Mouse (Mus musculus): ENCODE data around the gene Chrna9. TPM values are rescaled to one million over a fixed set of nuclear protein-coding genes. Genes with fewer than 3 reads are reported as not detected.

Chrna9 gene
- polyA plus RNA-seq, 1 experiment from 2014 or later: not detected

GRCm38 (mm10) chr5:65920701-65921426 is 13.9 kb upstream of the Chrna9 start:
- Histone ChIP-seq H3K4me2 (replicated peaks) (no peak overlapping the region), H3K9me3 (no peaks in the 10 kb centered on the region), H3K27ac (replicated peaks) (peak overlapping the region; percentile 42), H3K4me1 (peaks cover 8% of the 10 kb centered on the region), H3K9ac (replicated peaks) (no peak overlapping the region), H3K36me3 (no peaks in the 10 kb centered on the region), H3K4me3 (no peak overlapping the region), H3K27me3 (no peaks in the 10 kb centered on the region)
- WGBS: 78% methylated on average over 12 of the region's 12 CpGs
- ATAC-seq (replicated peaks): no peak

GRCm38 (mm10) chr5:65921477-65922138 is 13.1 kb upstream of the Chrna9 start:
- H3K27me3 ChIP-seq: no peaks in the 10 kb centered on the region
- peaks cover 8% of the 10 kb centered on the region for H3K4me1 ChIP-seq
- no peaks in the 10 kb centered on the region for H3K36me3 ChIP-seq
- H3K9ac ChIP-seq (replicated peaks): no peak overlapping the region
- ATAC-seq (replicated peaks): no peak
- no peaks in the 10 kb centered on the region for H3K9me3 ChIP-seq
- 81% methylated on average over 9 of the region's 9 CpGs for WGBS
- H3K4me2 ChIP-seq (replicated peaks): no peak overlapping the region
- H3K27ac ChIP-seq (replicated peaks): peak overlapping the region; percentile 42
- H3K4me3 ChIP-seq: no peak overlapping the region

- Histone ChIP-seq H3K4me2 (replicated peaks) (no peak overlapping the region), H3K9me3 (no peaks in the 10 kb centered on the region), H3K4me1 (no peaks in the 10 kb centered on the region), H3K27me3 (no peaks in the 10 kb centered on the region), H3K9ac (replicated peaks) (no peak overlapping the region), H3K36me3 (no peaks in the 10 kb centered on the region), H3K4me3 (no peak overlapping the region), H3K27ac (replicated peaks) (no peak overlapping the region)
- ATAC-seq (replicated peaks): no peak
- WGBS: 78% methylated on average over 6 of the region's 6 CpGs
These were observed 8.1 kb upstream of the Chrna9 start for GRCm38 (mm10) chr5:65926666-65927065.

DNA sequence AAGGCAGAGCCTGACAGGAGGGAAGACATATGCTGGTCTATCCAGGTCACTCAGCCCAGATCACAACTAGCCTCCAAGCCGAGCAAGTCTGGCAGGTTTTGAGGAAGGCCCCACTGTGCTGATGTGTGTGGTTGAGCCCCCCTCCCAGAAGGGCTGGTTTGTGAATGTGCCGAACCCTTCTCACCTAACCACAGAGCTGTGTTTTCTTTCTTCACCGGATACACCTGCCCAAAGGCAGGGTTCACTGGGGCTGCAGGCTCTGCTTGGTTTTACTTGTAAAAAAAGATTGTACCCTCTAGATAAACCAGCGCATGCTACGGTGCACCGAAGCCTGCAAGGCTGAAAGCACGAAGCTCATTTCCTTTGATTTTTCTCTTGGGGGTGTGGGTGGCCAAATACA is 5.6 kb upstream of the Chrna9 start:
- H3K4me3 ChIP-seq: no peak overlapping the region
- WGBS: 87% methylated on average over 7 of the region's 7 CpGs

GRCm38 (mm10) chr5:65930171-65930570 is 4.5 kb upstream of the Chrna9 start:
- no peaks in the 10 kb centered on the region for H3K36me3 ChIP-seq
- H3K9ac ChIP-seq (replicated peaks): no peak overlapping the region
- 78% methylated on average over 4 of the region's 4 CpGs for WGBS
- no peak overlapping the region for H3K27ac ChIP-seq (replicated peaks)
- H3K4me1 ChIP-seq: no peaks in the 10 kb centered on the region
- H3K27me3 ChIP-seq: no peaks in the 10 kb centered on the region
- H3K4me2 ChIP-seq (replicated peaks): no peak overlapping the region
- H3K4me3 ChIP-seq: no peak overlapping the region
- ATAC-seq (replicated peaks): no peak
- no peaks in the 10 kb centered on the region for H3K9me3 ChIP-seq

More for the DNA sequence above, 5.6 kb upstream of the Chrna9 start:
- no peak for ATAC-seq (replicated peaks)
- Histone ChIP-seq H3K9ac (replicated peaks) (no peak overlapping the region), H3K4me2 (replicated peaks) (no peak overlapping the region), H3K27me3 (no peaks in the 10 kb centered on the region), H3K9me3 (no peaks in the 10 kb centered on the region), H3K27ac (replicated peaks) (no peak overlapping the region), H3K36me3 (no peaks in the 10 kb centered on the region), H3K4me1 (no peaks in the 10 kb centered on the region)

DNA sequence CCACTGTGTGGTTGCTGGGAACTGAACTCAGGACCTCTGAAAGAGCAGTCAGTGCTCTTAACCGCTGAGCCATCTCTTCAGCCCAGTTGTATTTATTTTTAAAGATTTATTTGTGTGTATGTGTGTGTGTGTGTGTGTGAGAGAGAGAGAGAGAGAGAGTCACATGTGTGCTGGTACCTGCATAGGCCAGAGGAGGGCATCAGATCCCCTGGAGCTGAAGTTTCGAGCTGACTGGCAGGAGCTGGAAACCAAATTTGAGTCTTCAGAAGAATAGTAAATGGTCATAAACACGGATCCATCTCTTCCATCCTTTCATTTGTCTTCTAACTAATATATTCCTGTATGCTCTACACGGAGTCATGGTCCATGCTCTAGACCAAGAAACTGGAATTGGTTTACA is 1.5 kb upstream of the Chrna9 start:
- Histone ChIP-seq H3K4me2 (replicated peaks) (no peak overlapping the region), H3K4me3 (no peak overlapping the region), H3K27ac (replicated peaks) (no peak overlapping the region), H3K27me3 (no peaks in the 10 kb centered on the region), H3K9ac (replicated peaks) (no peak overlapping the region), H3K9me3 (no peaks in the 10 kb centered on the region), H3K4me1 (no peaks in the 10 kb centered on the region), H3K36me3 (no peaks in the 10 kb centered on the region)
- WGBS: 86% methylated on average over 4 of the region's 4 CpGs
- ATAC-seq (replicated peaks): no peak

GRCm38 (mm10) chr5:65933764-65934163 is 957 bp upstream of the Chrna9 start:
- H3K4me1 ChIP-seq: no peaks in the 10 kb centered on the region

GRCm38 (mm10) chr5:65937011-65937726 is 2.4 kb downstream of the Chrna9 start:
- ATAC-seq (replicated peaks): no peak
- no peaks in the 10 kb centered on the region for H3K9me3 ChIP-seq
- no peak overlapping the region for H3K27ac ChIP-seq (replicated peaks)
- no peaks in the 10 kb centered on the region for H3K27me3 ChIP-seq
- H3K4me2 ChIP-seq (replicated peaks): no peak overlapping the region
- H3K4me1 ChIP-seq: no peaks in the 10 kb centered on the region
- no peaks in the 10 kb centered on the region for H3K36me3 ChIP-seq
- WGBS: 77% methylated on average over 11 of the region's 11 CpGs
- H3K9ac ChIP-seq (replicated peaks): no peak overlapping the region
- H3K4me3 ChIP-seq: no peak overlapping the region

More at GRCm38 (mm10) chr5:65933764-65934163, 957 bp upstream of the Chrna9 start:
- Histone ChIP-seq H3K9ac (replicated peaks) (no peak overlapping the region), H3K36me3 (no peaks in the 10 kb centered on the region), H3K27ac (replicated peaks) (no peak overlapping the region), H3K27me3 (no peaks in the 10 kb centered on the region), H3K4me3 (no peak overlapping the region), H3K9me3 (no peaks in the 10 kb centered on the region), H3K4me2 (replicated peaks) (no peak overlapping the region)
- WGBS: 85% methylated on average over 2 of the region's 2 CpGs
- no peak for ATAC-seq (replicated peaks)

DNA sequence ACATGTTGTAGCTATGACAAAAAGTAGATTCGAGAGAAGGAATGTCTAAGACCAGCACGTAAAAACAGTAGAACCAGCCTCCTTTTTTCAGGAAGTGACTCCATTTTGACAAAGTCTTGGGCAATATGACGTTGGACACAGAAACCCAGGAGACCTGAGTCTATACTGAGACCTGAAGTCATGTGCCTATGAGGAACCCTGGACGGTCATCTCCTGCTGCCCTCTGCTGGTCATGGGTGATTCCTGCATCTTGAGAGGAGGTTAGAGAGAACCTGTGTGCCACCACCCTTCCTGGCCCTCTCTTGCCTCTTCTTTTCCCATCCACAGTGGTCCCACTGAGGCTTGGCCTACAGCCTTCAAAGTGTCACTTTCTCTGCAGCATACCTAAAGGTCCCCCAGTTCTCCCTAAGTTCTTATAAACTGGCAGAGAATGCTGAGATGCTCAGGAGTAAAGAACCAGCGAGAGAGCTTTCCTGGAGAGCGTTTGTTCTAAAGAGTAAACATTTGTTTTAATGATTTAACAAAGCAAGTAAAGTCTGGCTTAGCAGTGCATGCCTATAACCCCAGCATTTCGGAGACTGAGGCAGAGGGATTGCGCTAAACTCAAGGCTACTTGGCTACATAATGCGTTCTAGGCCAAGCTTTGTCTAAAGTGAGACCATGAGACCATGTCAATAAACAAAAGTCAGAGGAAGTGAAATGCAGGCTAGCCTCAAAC is 3.4 kb downstream of the Chrna9 start:
- H3K9ac ChIP-seq (replicated peaks): no peak overlapping the region
- no peaks in the 10 kb centered on the region for H3K27me3 ChIP-seq
- no peaks in the 10 kb centered on the region for H3K9me3 ChIP-seq
- no peaks in the 10 kb centered on the region for H3K36me3 ChIP-seq
- H3K4me3 ChIP-seq: no peak overlapping the region
- H3K4me1 ChIP-seq: no peaks in the 10 kb centered on the region
- peak; percentile 78 for ATAC-seq (replicated peaks)
- H3K27ac ChIP-seq (replicated peaks): no peak overlapping the region
- 63% methylated on average over 9 of the region's 9 CpGs for WGBS
- H3K4me2 ChIP-seq (replicated peaks): no peak overlapping the region

DNA sequence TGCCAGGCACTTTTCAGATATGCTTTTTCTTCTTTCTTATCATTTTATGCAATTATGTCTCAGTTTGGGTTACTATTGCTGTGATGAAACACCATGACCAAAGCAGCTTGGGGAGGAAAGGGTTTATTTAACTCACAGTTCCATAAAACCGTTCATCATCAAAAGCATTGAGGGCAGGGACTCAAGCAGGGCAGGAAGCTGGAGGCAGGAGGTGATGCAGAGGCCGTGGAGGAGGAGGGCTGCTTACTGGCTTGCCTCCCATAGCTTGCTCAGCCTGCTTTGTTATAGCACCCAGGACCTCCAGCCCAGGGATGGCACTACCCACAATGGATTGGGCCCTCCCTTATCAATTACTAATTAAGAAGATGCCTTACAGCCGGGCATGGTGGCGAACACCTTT is 6.4 kb downstream of the Chrna9 start:
- 73% methylated on average over 4 of the region's 4 CpGs for WGBS
- no peaks in the 10 kb centered on the region for H3K9me3 ChIP-seq
- no peak for ATAC-seq (replicated peaks)
- no peak overlapping the region for H3K4me2 ChIP-seq (replicated peaks)
- no peaks in the 10 kb centered on the region for H3K4me1 ChIP-seq
- no peak overlapping the region for H3K9ac ChIP-seq (replicated peaks)
- H3K27me3 ChIP-seq: no peaks in the 10 kb centered on the region
- no peak overlapping the region for H3K27ac ChIP-seq (replicated peaks)
- H3K36me3 ChIP-seq: no peaks in the 10 kb centered on the region
- no peak overlapping the region for H3K4me3 ChIP-seq

- Histone ChIP-seq H3K4me3 (no peak overlapping the region), H3K27me3 (no peaks in the 10 kb centered on the region)
These were observed 15.1 kb downstream of the Chrna9 start for GRCm38 (mm10) chr5:65949822-65950221.

GRCm38 (mm10) chr5:65950236-65950635 is 15.5 kb downstream of the Chrna9 start:
- 9% methylated on average over 6 of the region's 6 CpGs for WGBS
- H3K36me3 ChIP-seq: no peaks in the 10 kb centered on the region
- H3K4me2 ChIP-seq (replicated peaks): peak overlapping the region; percentile 36
- H3K9me3 ChIP-seq: no peaks in the 10 kb centered on the region
- H3K4me3 ChIP-seq: peak overlapping the region; percentile 5; the same call in 1 of the 2 replicates
- no peaks in the 10 kb centered on the region for H3K27me3 ChIP-seq
- 0 out of 2 replicates have a peak overlapping the region, but pooled peaks have one; percentile 15 for H3K9ac ChIP-seq (replicated peaks)
- ATAC-seq (replicated peaks): peak; percentile 89
- peaks cover 20% of the 10 kb centered on the region for H3K4me1 ChIP-seq
- peak overlapping the region; percentile 86 for H3K27ac ChIP-seq (replicated peaks)

More at GRCm38 (mm10) chr5:65949822-65950221, 15.1 kb downstream of the Chrna9 start:
- no peak for ATAC-seq (replicated peaks)
- Histone ChIP-seq H3K4me2 (replicated peaks) (no peak overlapping the region), H3K36me3 (no peaks in the 10 kb centered on the region), H3K4me1 (peaks cover 16% of the 10 kb centered on the region), H3K27ac (replicated peaks) (peak overlapping the region; percentile 86), H3K9me3 (no peaks in the 10 kb centered on the region), H3K9ac (replicated peaks) (no peak overlapping the region)
- WGBS: 28% methylated on average over 3 of the region's 3 CpGs

All from forebrain, embryonic 15.5 days (tissue).